In the genomic region with DNA sequence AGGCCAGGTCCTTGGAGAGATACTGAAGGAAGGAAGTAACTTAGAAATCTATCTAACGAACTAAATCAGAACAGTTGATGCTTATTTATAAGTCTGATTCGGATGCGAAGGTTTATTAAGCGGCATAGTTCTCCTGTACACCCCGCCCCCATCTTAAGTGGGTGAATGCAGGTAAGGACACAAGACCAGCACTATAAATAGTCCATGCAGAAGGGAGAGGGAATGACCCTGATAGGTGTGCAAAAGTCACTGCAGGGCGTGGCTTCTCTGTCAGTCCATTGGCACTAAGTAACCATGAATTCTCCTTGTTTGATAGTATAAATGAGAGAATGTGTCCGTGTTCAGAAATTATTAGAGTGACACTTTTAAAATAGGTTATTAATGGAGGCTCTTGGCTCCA, we compare ENCODE assay signal across 9 mouse cellular contexts.
DNase-seq lines count a peak whose midpoint lies in the region; ATAC-seq and TF ChIP-seq lines count a peak whose summit lies in the region.
"Had no signal": no experiment of that assay in that cellular context is flagged by ENCODE, and none has a peak within 500 bp of the region (broad histone marks: within the 10 kb centered on the region; RNA-seq: fewer than 3 reads in every experiment).

No protein-coding gene starts in this region.

- peaks cover 27% of the 10 kb centered on the region for H3K4me1 ChIP-seq in heart, adult 2 months (ENCODE audit: control insufficient read depth, insufficient read depth, low read length)
- H3K4me1 ChIP-seq in liver, adult 2 months (ENCODE audit: control insufficient read depth, insufficient read depth, low read length), result peaks cover 36% of the 10 kb centered on the region
- H3K4me1 ChIP-seq in liver, postnatal 0 days (ENCODE audit: insufficient read depth), result peaks cover 28% of the 10 kb centered on the region
- peaks cover 9% of the 10 kb centered on the region for H3K4me1 ChIP-seq in stomach, embryonic 16.5 days (ENCODE audit: control insufficient read depth, insufficient read depth, low read length)
- H3K4me1 ChIP-seq in embryonic facial prominence, embryonic 10.5 days, result peaks cover 23% of the 10 kb centered on the region

- intact Hi-C loops in heart, adult 2 months (cut with DNase I), result loop anchor here (2.0 kb wide), 2 partner anchors 49 to 57 kb away; no protein-coding TSS in a partner anchor

- H3K4me2 ChIP-seq in liver, postnatal 0 days (ENCODE audit: low read depth, low read length), result 0 out of 2 replicates have a peak overlapping the region, but pooled peaks have one; percentile 14
- H3K4me2 ChIP-seq in stomach, embryonic 16.5 days (ENCODE audit: low read depth, low read length), result 0 out of 2 replicates have a peak overlapping the region, but pooled peaks have one; percentile 11

- H3K79me2 ChIP-seq in heart, adult 2 months (replicated peaks; ENCODE audit: control insufficient read depth, insufficient read depth, low read length), result no peaks in the 10 kb centered on the region
- H3K79me2 ChIP-seq in liver, adult 2 months (ENCODE audit: control insufficient read depth, insufficient read depth, low read length), result no peaks in the 10 kb centered on the region

- H3K27me3 ChIP-seq in heart, adult 2 months (ENCODE audit: control insufficient read depth, insufficient read depth, low read length), result no peaks in the 10 kb centered on the region
- no peaks in the 10 kb centered on the region for H3K27me3 ChIP-seq in liver, adult 2 months (ENCODE audit: control insufficient read depth, insufficient read depth, low read length)
- no peaks in the 10 kb centered on the region for H3K27me3 ChIP-seq in liver, postnatal 0 days (ENCODE audit: insufficient read depth, low read length)
- H3K27me3 ChIP-seq in stomach, embryonic 16.5 days (ENCODE audit: control insufficient read depth, insufficient read depth, low read length), result no peaks in the 10 kb centered on the region
- H3K27me3 ChIP-seq in embryonic facial prominence, embryonic 10.5 days (replicated peaks; ENCODE audit: low read depth, poor library complexity, severe bottlenecking), result no peaks in the 10 kb centered on the region

- no peak overlapping the region for H3K9ac ChIP-seq in heart, adult 2 months (ENCODE audit: low read depth, low read length)
- H3K9ac ChIP-seq in liver, adult 2 months (ENCODE audit: low read depth, low read length), result no peak overlapping the region
- no peak overlapping the region for H3K9ac ChIP-seq in liver, postnatal 0 days (replicated peaks)
- H3K9ac ChIP-seq in stomach, embryonic 16.5 days (ENCODE audit: low read length), result 0 out of 2 replicates have a peak overlapping the region, but pooled peaks have one; percentile 9

- H3K36me3 ChIP-seq in heart, adult 2 months (ENCODE audit: control insufficient read depth, insufficient read depth, low read length), result peaks cover 7% of the 10 kb centered on the region
- H3K36me3 ChIP-seq in liver, adult 2 months (ENCODE audit: control insufficient read depth, insufficient read depth, low read length), result no peaks in the 10 kb centered on the region
- no peaks in the 10 kb centered on the region; the same call in 1 of the 2 replicates for H3K36me3 ChIP-seq in liver, postnatal 0 days (replicated peaks; ENCODE audit: insufficient read depth, low read length)
- H3K36me3 ChIP-seq in stomach, embryonic 16.5 days (ENCODE audit: control insufficient read depth, insufficient read depth, low read length), result 0 out of 2 replicates have a peak, but pooled peaks cover 5% of the 10 kb centered on the region
- H3K36me3 ChIP-seq in embryonic facial prominence, embryonic 10.5 days (replicated peaks), result peaks cover 71% of the 10 kb centered on the region

- 0 out of 2 replicates have a peak, but pooled peaks have one; percentile 19 for ATAC-seq in liver, postnatal 0 days
- ATAC-seq in stomach, embryonic 16.5 days (ENCODE audit: insufficient read depth, low FRiP score), result peak; percentile 49; the same call in 1 of the 2 replicates

- TF ChIP-seq EP300 in heart, adult 2 months (IDR thresholded peaks at IDR 0.05; ENCODE audit: insufficient read depth, low read depth, low read length), result no peak
- TF ChIP-seq EP300 in liver, postnatal 0 days (IDR thresholded peaks at IDR 0.05; ENCODE audit: low read depth), result no peak

- no peaks in the 10 kb centered on the region for H3K9me3 ChIP-seq in liver, postnatal 0 days (ENCODE audit: low read length)
- no peaks in the 10 kb centered on the region for H3K9me3 ChIP-seq in stomach, embryonic 16.5 days (replicated peaks; ENCODE audit: control insufficient read depth, low read length)
- no peaks in the 10 kb centered on the region for H3K9me3 ChIP-seq in embryonic facial prominence, embryonic 10.5 days

- TF ChIP-seq CTCF in heart, adult 2 months (IDR thresholded peaks at IDR 0.05), result no peak
- TF ChIP-seq CTCF in liver, adult 2 months (IDR thresholded peaks at IDR 0.05; ENCODE audit: low read depth, low read length), result no peak
- TF ChIP-seq CTCF in liver, postnatal 0 days (IDR thresholded peaks at IDR 0.05; ENCODE audit: low read depth), result no peak

- WGBS in heart, adult 2 months, result 50% methylated on average over 7 of the region's 7 CpGs
- 21% methylated on average over 7 of the region's 7 CpGs for WGBS in liver, adult 2 months
- 58% methylated on average over 7 of the region's 7 CpGs for WGBS in liver, postnatal 0 days (ENCODE audit: insufficient replicate concordance)
- 63% methylated on average over 7 of the region's 7 CpGs for WGBS in stomach, embryonic 16.5 days
- 78% methylated on average over 7 of the region's 7 CpGs for WGBS in embryonic facial prominence, embryonic 10.5 days

- H3K27ac ChIP-seq in heart, adult 2 months, result peak overlapping the region; percentile 73
- H3K27ac ChIP-seq in liver, adult 2 months (replicated peaks; ENCODE audit: insufficient read depth, low read depth, low read length), result peak overlapping the region; percentile 83
- peak overlapping the region; percentile 62 for H3K27ac ChIP-seq in liver, postnatal 0 days (ENCODE audit: low read depth)
- peak overlapping the region; percentile 82 for H3K27ac ChIP-seq in stomach, embryonic 16.5 days (ENCODE audit: low read length)
- no peak overlapping the region for H3K27ac ChIP-seq in embryonic facial prominence, embryonic 10.5 days (replicated peaks)

- H3K4me3 ChIP-seq in heart, adult 2 months, result no peak overlapping the region
- no peak overlapping the region for H3K4me3 ChIP-seq in liver, adult 2 months (ENCODE audit: insufficient read depth, low read depth, low read length)
- no peak overlapping the region for H3K4me3 ChIP-seq in liver, postnatal 0 days (ENCODE audit: low read depth, low read length)
- no peak overlapping the region for H3K4me3 ChIP-seq in stomach, embryonic 16.5 days (replicated peaks; ENCODE audit: low read length)
- H3K4me3 ChIP-seq in embryonic facial prominence, embryonic 10.5 days, result no peak overlapping the region

- TF ChIP-seq POLR2A in heart, adult 2 months (IDR thresholded peaks at IDR 0.05; ENCODE audit: insufficient read depth, low read depth, low read length), result no peak
- no peak for TF ChIP-seq POLR2A in liver, adult 2 months (IDR thresholded peaks at IDR 0.05; ENCODE audit: extremely low read depth, insufficient read depth, low read length)

- no peak for DNase-seq in heart, adult 2 months
- no peak for DNase-seq in heart, adult 11 months
- DNase-seq in liver, adult 2 months (ENCODE audit: extremely low read depth, low read depth, low spot score), result peak; percentile 87
- no peak for DNase-seq in liver
- no peak for DNase-seq in liver, postnatal 0 days
- DNase-seq in embryonic facial prominence, embryonic 10.5 days (ENCODE audit: low spot score), result no peak
- DNase-seq in adrenal gland, postnatal 10 days, result no peak
- DNase-seq: cerebellum, postnatal 36 days had no signal
